Mouse (Mus musculus): ENCODE measurements around the gene Ap2a1. TPM values are rescaled to one million over a fixed set of nuclear protein-coding genes. Genes with fewer than 3 reads are reported as not detected.

Ap2a1 gene
- polyA plus RNA-seq, 1 experiment: 88.2 TPM

GRCm38 (mm10) chr7:44866276-44867009 lies 62.9 kb downstream of the Ap2a1 start:
- DNase-seq (ENCODE audit: low read depth): no peak

DNA sequence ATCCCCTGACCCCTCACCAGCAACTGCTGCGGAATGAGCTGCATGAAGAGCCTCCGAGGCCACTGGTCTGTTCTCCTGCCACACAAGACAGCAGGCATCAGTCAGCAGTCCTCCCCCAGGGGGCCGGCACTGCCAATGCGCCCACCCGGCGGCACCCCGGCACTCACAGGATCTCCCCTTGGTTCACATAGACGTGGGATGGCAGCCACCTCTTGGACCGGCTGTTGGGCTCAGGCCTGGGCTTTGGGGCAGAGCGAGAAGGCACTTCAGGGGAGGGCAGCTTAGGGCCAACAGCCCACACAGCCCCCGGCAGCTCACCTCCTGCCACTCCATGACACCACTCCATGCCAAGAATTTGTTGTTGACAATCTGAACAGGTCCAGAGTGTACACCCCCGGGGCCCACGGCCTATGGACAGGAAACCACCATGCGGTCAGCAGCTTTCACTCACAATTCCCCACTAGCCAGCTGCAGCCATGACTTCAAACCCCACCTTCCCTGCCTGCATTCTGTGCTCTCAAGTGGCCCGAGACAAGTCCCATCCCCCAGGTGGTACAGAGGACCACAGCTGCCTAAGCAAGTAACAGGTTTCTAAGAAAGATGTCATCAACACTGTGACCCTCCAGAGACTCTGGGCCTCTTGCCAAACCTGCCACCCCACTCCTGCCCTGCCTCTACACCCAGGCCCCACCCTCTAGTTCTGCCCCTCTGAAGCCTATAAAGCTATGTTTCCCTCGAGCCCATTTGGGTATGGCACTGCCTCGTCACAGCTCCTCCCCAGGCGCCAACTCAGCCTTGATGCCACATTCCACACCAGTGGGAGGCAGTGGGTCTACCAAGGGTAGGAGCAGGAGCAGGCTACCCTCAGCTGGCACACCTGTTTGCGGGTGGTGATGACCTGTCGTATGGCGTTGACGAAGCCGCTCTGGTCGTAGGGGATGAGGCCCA lies 64.4 kb downstream of the Ap2a1 start:
- DNase-seq (ENCODE audit: low read depth): no peak

- DNase-seq (ENCODE audit: low read depth): no peak
These were observed 65.3 kb downstream of the Ap2a1 start for GRCm38 (mm10) chr7:44863982-44864494.

- no peak for DNase-seq (ENCODE audit: low read depth)
These were observed 66.1 kb downstream of the Ap2a1 start for GRCm38 (mm10) chr7:44863210-44863609.

GRCm38 (mm10) chr7:44862434-44862833 lies 66.9 kb downstream of the Ap2a1 start:
- DNase-seq (ENCODE audit: low read depth): no peak

DNA sequence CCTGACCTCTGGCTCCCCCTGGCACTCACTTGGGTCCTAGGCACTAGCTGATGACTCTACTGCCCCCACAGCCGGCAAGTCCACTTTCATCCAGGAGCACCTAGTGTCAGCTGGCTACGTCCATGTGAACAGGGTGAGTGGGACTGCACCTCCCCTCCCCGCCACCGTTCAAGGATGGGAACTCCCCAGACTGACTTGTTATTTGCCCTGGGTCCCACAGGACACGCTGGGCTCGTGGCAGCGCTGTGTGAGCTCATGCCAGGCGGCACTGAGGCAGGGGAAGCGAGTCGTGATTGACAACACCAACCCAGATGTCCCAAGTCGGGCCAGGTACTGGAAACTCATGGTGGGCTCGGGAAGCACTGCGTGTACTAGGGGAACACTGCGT lies 67.9 kb downstream of the Ap2a1 start:
- no peak for DNase-seq (ENCODE audit: low read depth)

- no peak for DNase-seq (ENCODE audit: low read depth)
These were observed 68.5 kb downstream of the Ap2a1 start for GRCm38 (mm10) chr7:44860576-44861428.

GRCm38 (mm10) chr7:44859896-44860295 lies 69.4 kb downstream of the Ap2a1 start:
- DNase-seq (ENCODE audit: low read depth): no peak

- DNase-seq (ENCODE audit: low read depth): no peak
These were observed 71.4 kb downstream of the Ap2a1 start for GRCm38 (mm10) chr7:44857905-44858304.

DNA sequence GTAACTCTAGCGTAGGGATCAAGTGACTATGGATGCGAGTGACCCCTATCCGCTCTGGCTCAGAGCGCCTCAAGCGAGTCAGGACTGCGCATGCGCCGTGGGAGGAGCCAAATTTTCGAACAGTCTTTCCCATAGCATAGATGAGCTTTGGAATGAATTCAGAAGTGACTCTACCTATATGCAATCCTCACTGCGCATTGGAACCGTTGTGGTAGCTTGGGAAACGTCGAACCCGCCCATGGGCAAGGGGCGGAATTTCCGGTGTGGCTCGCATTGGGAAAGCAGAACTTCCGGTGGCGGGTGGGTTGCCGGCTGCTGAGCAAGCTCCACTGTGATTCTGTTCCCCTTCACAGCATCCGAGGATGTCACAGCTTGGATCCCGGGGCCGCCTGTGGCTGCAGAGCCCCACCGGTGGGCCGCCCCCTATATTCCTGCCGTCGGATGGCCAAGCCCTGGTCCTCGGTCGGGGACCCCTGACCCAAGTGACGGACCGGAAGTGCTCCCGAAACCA lies 72.2 kb downstream of the Ap2a1 start, which contains the start of gene Pnkp:
Pnkp (plus strand) TSS at position 98 of the 511 bp plus-strand sequence.
- peak; percentile 63 for DNase-seq (ENCODE audit: low read depth)

- DNase-seq (ENCODE audit: low read depth): no peak
These were observed 72.9 kb downstream of the Ap2a1 start for GRCm38 (mm10) chr7:44856265-44856916.

- no peak for DNase-seq (ENCODE audit: low read depth)
These were observed 74.3 kb downstream of the Ap2a1 start for GRCm38 (mm10) chr7:44855036-44855435.

GRCm38 (mm10) chr7:44854356-44855031 lies 74.8 kb downstream of the Ap2a1 start:
- DNase-seq (ENCODE audit: low read depth): no peak

GRCm38 (mm10) chr7:44853596-44854355 lies 75.5 kb downstream of the Ap2a1 start:
- DNase-seq (ENCODE audit: low read depth): no peak

DNA sequence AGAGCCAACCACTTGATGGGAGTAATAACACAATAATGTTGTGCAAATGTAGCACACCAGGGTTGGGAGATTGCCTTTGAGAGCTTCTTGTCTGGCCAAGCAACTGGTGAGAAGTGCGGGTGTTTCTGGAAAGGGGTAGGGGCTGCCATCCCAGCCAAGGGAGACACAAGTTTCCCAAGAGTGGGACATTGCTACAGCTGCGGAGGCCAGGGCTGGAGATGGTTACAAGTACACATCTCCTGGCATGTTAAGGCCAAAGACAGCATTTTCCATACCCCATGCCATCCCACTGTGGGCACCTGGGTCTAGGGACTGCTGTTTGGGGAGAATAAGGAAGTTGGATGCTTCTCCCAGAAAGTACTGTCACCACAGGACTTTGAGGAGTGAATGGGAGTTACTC lies 76.2 kb downstream of the Ap2a1 start:
- DNase-seq (ENCODE audit: low read depth): no peak

- no peak for DNase-seq (ENCODE audit: low read depth)
These were observed 76.9 kb downstream of the Ap2a1 start for GRCm38 (mm10) chr7:44852259-44853027.

GRCm38 (mm10) chr7:44851625-44852234 lies 77.6 kb downstream of the Ap2a1 start:
- no peak for DNase-seq (ENCODE audit: low read depth)

Data from gonadal fat pad, adult 2 months (tissue).